Mouse (Mus musculus): ENCODE data around the gene Ampd3. TPM values are rescaled to one million over a fixed set of nuclear protein-coding genes. Genes with fewer than 3 reads are reported as not detected.

The Ampd3 gene
- 10 to 100 TPM; 25.7 to 27.0 TPM for total RNA-seq (2021)
- long read RNA-seq, partial matches to known transcripts = 3 of 10 reads
- long read RNA-seq, other reads (novel, unspliced or antisense) = 3 of 10 reads

- DNase-seq (ENCODE audit: low spot score in 2 of 2) = no peak
Observed at GRCm38 (mm10) chr7:110768001-110768400, at the start of gene Ampd3. Gene Ampd3, plus strand, starts transcription at chr7:110768206.

GRCm38 (mm10) chr7:110718505-110718904, 49.5 kb upstream of the Ampd3 start:
- no peak for DNase-seq (ENCODE audit: low spot score in 2 of 2)

GRCm38 (mm10) chr7:110719857-110720256, 48.1 kb upstream of the Ampd3 start:
- no peak for DNase-seq (ENCODE audit: low spot score in 2 of 2)

DNA sequence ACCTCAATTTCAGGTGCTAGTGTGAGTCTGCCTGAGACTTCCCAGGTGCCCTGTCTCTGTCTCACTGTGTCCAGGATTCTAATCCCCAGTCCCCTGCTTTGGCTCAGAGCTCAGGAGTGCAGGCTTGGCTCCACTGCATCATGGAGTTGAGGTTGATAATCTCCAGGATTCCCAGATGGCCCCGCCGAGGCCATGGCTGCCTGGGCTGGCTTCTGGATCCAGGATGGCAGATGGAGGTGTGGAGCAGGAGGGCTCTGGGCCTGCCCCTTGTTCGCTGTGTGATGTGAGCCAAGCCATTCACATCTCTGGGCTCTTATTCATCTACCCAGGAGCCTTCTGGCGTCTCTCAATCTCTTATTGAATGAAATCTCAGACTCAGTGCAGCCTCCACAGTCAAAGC, 45.8 kb upstream of the Ampd3 start:
- DNase-seq (ENCODE audit: low spot score in 2 of 2) = no peak

DNA sequence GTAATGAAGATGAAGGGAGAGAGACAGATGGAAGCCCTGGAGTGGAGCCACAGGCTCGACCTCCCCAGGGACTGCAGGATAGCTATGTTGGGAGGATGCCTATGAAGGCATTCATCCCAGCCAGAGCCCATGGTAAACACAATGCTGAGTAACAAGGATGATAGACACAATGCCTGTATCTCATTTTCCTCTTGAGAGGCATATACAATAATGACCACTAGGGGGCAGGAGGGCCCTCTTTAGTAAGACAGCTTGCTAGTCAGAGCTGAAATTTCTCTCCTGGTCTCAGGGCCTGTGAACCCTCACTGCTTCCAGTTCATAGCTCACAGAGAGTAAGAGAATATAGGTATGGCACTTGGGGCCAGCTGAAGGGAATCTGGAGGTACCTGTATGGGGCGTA, 41.0 kb upstream of the Ampd3 start:
- peak; percentile 45 to 58 for DNase-seq (ENCODE audit: low spot score in 2 of 2)

GRCm38 (mm10) chr7:110728876-110729275, 39.1 kb upstream of the Ampd3 start:
- peak; percentile 27 to 39 for DNase-seq (ENCODE audit: low spot score in 2 of 2)

- no peak for DNase-seq (ENCODE audit: low spot score in 2 of 2)
Observed at GRCm38 (mm10) chr7:110729295-110729694, 38.7 kb upstream of the Ampd3 start.

DNA sequence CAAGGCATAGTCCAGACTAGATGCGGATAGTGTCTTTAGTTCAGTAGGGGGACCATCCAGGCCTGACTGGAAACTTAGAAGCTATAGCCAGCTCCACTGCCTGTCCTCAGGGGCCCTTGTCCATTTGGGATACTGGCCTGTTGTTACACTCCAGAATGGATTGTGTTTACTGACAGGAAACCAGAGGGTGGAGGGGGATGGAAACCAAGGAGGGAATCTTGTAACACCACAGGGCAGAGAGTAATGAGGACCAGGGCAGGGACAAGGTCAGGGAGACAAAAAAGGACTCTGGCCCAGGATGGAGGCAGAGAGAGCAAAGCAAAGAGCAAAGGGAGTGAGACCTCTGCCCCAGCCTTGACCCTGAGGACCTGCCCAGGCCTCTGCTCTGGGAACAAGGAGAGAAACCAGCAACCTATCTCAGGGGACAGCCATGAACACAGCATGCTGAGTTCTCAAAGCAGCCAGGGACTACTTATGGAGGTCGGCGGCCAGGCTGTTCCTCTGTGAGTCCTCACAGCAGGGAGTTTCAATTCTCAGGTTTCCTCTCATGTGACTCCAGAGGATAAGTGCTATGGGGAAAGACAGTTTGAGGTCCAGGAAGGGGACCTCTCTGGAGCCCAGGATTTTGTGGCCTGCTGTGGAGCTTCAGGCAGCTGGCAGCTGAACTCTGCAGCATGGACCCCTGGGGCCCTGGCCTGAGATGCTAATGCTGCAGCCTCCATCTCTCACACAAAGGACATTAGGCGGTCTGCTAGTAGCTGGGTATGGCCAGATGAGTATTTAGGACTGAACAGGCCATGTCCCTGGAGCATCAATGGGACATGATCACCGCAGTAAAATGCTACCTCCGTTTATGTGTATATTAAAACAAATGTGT, 36.7 kb upstream of the Ampd3 start:
- DNase-seq (ENCODE audit: low spot score in 2 of 2) = no peak

GRCm38 (mm10) chr7:110732001-110732632, 35.9 kb upstream of the Ampd3 start:
- DNase-seq (ENCODE audit: low spot score in 2 of 2) = no peak

GRCm38 (mm10) chr7:110736914-110737313, 31.1 kb upstream of the Ampd3 start:
- DNase-seq (ENCODE audit: low spot score in 2 of 2) = no peak

- no peak for DNase-seq (ENCODE audit: low spot score in 2 of 2)
Observed at GRCm38 (mm10) chr7:110739764-110740163, 28.2 kb upstream of the Ampd3 start.

- no peak for DNase-seq (ENCODE audit: low spot score in 2 of 2)
Observed at GRCm38 (mm10) chr7:110740188-110740587, 27.8 kb upstream of the Ampd3 start.

DNA sequence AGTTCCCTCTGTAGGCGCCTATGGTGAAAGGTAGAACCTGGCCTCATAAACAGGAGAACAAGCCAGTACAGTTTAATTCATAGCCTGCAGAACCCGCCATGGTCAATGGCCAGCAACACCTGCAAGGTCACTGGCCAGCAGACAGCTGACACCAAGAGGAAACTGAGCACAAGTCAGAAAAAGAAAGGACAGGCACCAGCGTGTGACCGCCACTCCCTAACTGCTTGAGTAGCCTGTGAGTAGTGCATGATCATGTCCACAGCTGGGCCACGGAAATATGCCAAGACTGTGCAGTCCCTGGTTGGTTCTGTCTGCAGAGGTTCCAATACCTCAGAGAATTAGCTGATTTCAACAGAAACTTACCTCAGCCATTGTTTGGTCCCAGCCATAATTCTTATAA, 26.0 kb upstream of the Ampd3 start:
- no peak for DNase-seq (ENCODE audit: low spot score in 2 of 2)

GRCm38 (mm10) chr7:110746087-110746562, 21.9 kb upstream of the Ampd3 start:
- no peak for DNase-seq (ENCODE audit: low spot score in 2 of 2)

- DNase-seq (ENCODE audit: low spot score in 2 of 2) = no peak
Observed at GRCm38 (mm10) chr7:110746809-110747208, 21.2 kb upstream of the Ampd3 start.

- DNase-seq (ENCODE audit: low spot score in 2 of 2) = no peak
Observed at GRCm38 (mm10) chr7:110750834-110751233, 17.2 kb upstream of the Ampd3 start.

DNA sequence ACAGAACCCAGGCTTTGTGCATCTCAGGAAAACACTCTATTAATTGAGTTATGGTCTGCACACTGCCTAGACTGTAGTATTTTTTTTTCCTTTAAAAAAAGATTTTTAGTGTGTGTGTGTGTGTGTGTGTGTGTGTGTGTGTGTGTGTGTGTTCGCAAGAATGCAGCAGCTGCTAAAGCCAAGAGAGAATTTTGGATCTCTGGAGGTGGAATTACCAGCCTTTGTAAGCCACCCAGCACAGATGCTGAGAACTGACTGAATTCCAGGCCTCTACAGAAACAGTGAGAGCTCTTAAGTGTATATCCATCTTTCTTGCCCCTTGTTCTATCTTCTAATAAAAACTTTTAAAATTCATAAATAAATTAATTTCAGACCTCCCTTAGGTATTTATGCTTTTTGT, 16.4 kb upstream of the Ampd3 start:
- DNase-seq (ENCODE audit: low spot score in 2 of 2) = no peak

- no peak for DNase-seq (ENCODE audit: low spot score in 2 of 2)
Observed at GRCm38 (mm10) chr7:110753310-110753709, 14.7 kb upstream of the Ampd3 start.

- no peak for DNase-seq (ENCODE audit: low spot score in 2 of 2)
Observed at GRCm38 (mm10) chr7:110753926-110754330, 14.1 kb upstream of the Ampd3 start.

- DNase-seq (ENCODE audit: low spot score in 2 of 2) = no peak
Observed at GRCm38 (mm10) chr7:110756440-110756839, 11.6 kb upstream of the Ampd3 start.

- no peak for DNase-seq (ENCODE audit: low spot score in 2 of 2)
Observed at GRCm38 (mm10) chr7:110762605-110763180, 5.3 kb upstream of the Ampd3 start.
